Mouse (Mus musculus): ENCODE data around the gene Dlg1.

- TF ChIP-seq POLR2A (IDR thresholded peaks at IDR 0.05; ENCODE audit: control insufficient read depth, low read depth, low read length) (no peak), CTCF (IDR thresholded peaks at IDR 0.05; ENCODE audit: control insufficient read depth, insufficient read depth, insufficient replicate concordance, low read depth, low read length) (no peak)
Observed at GRCm38 (mm10) chr16:31707326-31707725, 44.1 kb downstream of the Dlg1 start.
